Mouse (Mus musculus) adrenal gland (tissue): ENCODE results near the gene Fads6.

Experiments
- intact Hi-C: fragments of 180-260 bp; cut with DNase I; formaldehyde crosslinking; loops from one replicate; pipeline ENCODE4 v1.15.1; 2025

The Fads6 gene

DNA sequence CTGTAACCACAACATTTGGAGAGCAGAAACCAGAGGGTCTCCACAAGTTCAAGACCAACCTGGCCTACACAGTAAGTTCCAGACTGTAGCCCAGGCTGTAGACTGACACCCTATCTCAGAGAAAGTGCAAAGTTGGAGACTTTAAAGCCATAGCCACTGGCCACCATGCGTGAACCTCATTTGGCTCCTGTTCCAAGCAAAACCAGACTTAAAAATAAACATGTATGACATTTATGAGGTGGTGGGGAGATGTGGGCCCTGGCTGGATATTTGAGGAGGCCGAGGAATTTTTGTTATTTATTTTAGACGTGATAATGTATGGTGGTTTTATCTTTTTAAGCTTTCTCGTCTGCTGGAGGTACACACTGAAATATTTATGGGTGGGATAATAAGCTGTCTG lies 38.3 kb downstream of the Fads6 start:
- intact Hi-C loops: no loop called here

DNA sequence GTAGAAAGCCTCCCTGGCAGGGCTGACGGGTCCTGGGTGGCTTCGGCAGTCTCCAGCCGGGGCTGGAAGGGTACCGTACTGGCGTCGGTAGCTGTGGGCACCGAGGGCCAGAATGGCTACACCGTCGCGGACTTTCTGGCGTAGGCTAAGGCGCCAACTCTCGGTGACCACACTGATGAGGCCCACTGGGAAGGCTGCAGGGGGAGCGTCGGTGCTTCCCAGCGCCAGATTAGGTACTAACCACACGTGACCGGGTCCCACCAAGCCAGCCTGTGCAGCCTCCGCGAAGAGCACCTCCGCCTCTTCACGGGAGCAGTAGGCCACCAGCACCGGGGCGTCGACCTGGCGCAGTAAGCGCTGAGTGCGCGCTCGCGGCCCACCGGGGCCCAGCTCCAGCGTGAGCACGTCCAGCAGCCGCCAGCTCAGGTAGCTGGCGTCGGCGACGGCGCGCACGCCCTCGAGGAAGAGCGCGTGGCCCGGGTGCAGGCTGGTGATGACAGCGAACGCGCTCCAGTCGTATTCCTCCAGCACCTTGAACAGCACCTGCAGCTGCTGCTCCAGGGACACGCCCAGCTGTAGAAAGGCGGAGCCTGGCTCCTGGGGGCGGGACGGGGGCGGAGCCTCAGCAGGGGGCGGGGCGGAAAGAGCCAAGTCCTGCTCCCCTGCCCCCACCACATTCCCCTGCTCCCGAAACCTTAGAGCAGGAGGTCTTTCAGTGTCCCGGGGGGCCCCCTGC lies 39.5 kb downstream of the Fads6 start:
- intact Hi-C loops: no loop called here

DNA sequence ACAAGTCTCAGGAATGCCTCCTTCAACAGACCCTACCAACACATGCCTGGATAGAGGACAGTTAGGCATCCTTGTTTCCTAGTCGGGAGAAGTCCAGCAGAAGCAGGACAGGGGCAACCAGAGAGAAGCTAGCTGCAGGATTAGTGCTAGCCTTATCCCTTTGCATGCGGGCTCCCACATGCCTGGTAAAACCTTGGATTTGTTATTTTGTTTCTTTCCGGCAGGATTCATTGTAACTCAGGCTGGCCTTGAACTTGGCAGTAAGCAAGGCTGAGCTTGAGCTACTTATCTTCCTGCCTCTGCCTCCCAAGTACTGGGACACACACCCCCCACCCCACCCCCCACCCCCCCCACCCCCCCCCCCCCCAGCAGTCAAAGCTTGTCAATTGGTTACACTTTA lies 46.2 kb downstream of the Fads6 start:
- intact Hi-C loops: no loop called here

DNA sequence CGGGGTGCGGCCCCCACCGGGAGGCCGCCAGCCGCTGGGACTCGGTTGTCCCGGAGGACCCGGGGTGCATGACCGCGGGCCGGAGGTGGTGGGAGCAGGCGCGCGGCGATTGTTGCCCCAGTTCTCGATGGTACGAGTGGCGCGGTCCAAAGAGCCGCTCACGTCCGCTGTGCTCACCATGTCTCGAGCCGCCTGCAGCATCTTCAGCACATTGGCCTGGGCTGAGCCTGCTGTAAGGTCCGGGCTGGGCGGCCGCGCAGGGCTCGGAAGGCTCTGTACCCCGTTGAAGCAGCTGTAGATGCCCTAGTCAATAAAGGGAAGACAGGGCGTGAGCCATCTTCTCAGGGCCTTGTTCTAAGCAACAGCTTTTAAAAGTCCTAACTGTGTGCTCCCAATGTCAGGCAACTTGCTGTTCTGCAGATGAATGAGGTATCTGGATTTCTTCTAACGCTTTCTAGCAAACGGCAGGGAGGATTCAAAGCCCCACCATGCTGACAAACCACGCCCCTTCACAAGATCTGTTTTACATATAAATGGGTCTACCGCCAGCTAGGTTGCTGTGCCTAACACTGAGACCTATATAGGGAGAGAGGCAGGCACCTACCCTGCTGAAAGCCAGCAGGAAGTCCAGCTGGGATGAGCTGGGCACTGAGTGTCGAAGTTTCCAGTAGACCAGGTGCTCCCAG lies 46.9 kb downstream of the Fads6 start:
- intact Hi-C loops: no loop called here

DNA sequence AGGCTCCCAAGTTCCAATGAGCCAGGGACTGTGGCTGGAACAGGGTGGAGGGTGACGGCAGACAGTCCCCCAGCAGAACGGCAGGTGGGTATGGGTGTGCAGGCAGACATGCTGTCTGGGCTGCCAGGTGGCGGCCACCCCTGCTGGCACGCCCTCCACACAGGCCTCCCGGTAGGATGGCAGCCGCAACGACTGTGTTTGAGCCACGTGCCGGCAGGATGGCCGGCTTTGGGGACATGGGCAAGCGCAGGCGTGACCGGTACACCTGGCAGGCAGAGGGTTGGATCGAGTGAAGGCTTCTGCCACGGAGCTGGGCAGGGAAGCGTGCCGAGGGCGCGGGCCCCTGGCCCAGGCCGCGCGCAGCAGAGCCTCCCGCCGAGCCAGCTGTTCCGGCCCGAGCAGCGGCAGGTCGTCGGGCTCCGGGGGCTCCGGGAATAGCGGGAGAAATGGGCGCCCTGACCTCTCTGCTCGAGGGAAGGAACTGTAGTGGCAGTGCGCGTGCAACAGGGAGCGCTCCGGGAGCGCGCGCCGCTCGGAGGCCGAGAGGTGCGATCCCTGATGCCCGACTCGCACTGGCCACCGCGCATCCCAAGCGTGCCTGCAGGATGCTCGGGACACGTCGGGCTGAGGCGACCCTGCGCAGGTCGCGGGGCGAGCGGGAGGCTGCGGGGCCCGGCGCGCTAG lies 47.6 kb downstream of the Fads6 start:
- intact Hi-C loops: no loop called here

DNA sequence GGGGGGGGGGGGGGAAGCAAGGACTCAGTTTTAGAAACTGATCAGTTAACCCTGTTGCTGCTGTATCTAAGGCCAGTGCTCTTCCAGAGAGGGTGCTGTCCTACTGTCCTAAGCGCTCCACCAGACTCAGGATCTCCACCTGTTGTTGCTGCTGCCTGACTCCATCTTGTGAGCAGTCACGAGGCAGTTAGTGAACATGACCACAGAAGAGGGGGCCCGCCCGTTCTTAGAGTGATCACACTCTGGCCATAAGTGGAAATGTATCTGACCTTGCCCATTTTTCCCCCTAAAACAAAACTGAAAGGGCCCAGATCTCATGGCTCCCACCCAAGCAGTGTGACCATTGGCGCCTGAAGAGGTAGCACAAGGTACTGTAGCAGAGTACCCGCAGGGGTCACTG lies 49.5 kb downstream of the Fads6 start:
- intact Hi-C loops: no loop called here

DNA sequence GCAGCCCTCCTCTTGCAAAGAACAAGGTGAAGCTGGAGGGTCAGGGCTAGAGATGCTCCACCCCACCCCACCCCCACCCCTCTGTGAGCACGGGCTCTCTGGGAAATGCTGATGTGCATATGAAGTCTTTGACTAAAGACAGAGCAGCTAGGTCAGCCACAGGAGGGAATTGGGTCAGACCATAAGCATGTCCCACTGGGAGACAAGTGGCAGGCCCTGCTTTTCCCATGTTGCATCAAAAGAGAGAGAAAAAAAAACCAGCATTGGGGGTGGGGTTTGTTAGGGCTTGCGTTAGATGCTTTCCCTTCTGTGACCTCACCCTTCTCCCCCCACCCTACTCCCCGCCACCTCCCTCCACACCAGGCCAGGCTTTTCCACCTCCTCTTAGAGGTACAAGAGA lies 50.2 kb downstream of the Fads6 start:
- intact Hi-C loops: no loop called here

DNA sequence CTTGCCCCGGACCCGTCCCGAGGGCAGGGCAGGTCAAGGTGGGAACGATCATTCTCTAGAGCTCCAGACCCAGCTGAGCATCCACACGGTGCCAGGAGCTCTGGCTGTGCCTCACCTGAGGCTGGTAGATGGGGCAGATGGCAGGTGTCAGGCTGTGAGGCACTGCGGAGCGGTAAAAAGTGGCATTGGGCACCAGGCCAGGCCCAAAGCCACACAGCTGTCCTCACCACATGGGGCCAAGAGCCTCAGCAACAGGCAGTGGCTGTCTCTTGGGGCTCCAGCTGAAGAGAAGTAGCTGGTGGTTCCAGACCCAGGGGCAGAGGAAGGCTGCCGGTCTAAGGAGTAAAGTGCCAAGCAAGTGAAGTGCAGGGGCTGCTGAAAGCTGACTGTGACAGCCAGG lies 51.1 kb downstream of the Fads6 start:
- intact Hi-C loops: no loop called here

DNA sequence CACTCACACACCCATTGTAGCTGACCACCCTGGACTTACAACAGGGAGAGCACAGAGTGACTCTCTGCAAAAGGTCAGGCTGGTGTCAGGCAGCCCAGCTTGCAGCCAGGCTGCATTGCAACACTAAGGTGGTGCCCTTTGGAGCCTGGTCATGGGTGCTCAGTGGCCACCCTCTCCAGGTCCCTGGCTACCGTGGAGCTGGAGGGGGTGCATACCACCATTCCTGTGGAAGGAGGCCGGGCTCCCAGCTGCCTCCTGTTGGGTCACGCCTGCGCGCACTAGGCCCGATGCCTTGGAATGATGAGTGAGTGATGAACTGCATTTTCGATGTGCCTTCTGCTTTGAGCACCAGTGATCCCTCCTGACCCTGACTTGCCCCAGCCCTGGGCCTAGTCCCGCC lies 52.6 kb downstream of the Fads6 start:
- intact Hi-C loops: no loop called here

DNA sequence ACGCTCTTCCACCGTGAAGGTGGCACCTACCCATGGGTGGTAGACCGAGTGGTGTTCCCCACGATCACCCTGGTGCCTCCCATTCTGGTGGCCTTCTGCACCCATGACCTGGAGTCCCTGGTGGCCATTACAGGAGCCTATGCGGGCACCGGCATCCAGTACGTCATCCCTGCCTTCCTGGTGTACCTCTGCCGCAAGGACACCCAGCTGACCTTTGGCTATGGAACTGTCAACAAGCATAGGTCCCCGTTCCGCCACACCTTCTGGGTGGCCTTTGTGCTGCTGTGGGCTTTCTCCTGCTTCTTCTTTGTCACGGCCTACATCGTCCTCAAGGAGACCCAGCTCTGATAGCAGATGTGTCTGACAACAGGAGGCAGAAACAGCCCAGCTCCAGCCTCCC lies 53.7 kb downstream of the Fads6 start:
- intact Hi-C loops: no loop called here

DNA sequence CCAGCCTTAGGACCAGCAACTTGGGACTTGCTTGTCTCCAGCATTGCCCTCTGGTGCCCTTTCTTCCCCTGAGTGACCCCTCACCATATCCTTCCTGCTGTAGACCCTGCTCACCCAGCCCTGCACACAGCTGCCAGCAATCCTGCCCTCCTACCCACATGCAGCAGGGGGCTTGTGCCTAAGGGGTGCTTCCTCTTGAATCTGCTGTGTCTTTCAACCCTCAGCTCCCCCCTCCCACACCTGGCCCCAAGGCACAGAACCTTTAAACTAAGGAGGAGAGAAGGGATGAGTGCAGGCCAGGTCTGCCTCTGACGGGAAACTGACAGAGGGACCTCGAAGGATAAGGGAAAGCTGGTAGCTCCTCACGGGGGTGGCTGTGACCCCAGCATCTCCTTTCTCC lies 54.7 kb downstream of the Fads6 start:
- intact Hi-C loops: no loop called here

DNA sequence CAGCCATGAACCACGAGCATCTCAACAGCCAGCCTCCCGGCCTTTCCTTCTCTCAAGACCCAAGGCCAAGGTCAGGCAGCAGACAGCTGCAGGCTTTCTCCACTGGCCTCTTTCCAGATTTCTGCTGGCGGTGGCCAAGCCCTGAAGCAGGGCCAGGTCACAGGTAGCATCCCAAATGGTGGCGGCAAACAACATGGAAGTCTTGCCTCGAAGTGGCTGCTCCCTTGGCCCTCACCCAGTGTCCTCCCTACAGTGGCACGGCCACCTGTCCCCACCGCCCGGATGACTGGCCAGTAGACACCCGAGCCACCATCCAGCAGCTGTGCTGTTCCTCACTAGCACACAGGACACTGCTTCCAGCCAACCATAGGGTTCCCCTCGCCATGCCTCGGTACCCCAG lies 56.1 kb downstream of the Fads6 start:
- intact Hi-C loops: no loop called here

DNA sequence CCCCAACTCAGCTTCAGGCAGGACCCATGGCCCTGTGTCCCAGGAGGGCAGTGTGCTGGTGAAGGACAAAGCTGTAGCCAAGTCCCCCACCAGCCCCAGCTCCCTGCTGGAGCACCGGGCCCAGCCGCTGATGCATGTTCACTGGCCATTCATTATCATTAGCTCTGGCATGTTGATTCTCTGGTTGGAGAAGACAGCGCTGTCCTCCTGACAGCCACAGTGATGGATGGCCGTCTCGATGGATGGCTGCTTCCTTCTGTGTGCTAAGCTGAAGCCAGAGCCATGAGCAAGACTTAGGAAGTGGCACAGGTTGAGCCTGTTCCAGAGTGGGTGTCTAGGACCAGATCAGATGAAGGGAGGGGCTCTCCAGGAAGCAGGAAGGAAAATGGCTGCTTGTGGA lies 60.9 kb downstream of the Fads6 start:
- intact Hi-C loops: no loop called here

DNA sequence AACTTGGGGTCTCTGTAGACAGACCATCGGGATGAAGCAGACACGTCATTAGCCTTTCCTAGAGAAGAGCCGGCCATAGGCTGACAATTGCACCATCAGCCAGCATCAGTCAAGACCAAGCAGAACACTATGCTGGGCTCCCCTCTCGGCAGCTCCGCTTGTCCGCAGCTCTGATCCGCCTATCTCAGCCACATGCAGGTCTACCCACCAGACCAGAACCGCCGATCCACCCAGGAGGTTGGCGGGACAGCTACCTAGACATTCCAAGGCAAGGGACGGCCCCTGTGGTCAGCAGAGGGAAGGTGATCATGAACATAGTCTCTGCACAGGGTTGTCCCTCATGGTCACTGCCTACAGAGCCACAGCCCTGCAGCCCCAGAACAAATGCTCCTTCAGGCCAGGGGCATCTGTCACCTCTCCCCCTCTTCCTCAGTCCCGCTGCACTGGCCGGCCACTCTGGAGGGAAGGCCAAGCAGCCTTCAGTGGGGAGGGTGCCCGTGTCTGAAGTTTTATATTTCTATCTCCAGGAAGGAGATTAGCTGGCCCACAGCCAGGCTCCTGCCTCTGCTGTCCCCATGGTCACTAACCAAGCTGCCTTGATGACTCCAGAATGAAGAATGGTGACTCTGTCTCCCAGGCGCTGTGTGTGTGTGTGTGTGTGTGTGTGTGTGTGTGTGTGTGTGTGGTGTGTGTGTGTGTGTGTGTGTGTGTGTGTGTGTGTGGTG lies 63.0 kb downstream of the Fads6 start:
- intact Hi-C loops: no loop called here

DNA sequence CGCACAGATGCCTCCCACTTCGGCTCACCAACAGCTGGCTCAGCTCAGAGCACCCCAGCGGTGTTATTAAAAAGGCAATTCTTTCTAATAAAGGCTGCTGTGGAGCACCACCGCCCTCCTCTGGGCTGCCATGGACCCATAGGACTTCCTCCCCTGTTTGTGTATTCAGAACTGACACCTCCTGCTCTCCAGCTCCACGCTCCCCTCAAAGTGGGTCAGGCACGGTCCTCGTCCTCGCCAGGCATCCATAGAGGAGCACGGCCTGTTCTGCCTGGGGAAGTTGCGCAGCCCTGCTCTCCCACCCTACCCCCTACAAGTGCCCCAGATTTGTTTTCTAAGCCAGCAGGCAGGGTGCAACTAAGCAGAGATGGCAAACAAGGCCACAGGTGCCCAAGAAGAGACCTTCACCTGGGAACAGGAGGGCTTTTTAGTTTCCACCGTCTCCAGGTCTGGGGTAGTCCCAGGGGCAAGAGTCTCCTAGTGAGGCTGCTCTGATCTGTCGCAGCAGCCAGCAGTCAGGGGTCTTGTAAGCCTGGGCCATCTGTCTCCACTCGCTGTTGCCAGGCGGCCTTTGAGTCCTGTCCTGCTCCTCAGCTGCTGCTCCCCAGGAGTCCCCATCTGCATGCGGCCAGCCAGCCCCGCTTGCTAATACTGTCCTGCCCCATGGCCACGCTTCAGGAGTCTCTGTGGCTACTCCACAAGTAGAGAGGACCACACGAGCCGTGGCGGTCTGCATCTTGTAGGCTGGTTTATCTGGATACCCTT lies 63.8 kb downstream of the Fads6 start:
- intact Hi-C loops: no loop called here

DNA sequence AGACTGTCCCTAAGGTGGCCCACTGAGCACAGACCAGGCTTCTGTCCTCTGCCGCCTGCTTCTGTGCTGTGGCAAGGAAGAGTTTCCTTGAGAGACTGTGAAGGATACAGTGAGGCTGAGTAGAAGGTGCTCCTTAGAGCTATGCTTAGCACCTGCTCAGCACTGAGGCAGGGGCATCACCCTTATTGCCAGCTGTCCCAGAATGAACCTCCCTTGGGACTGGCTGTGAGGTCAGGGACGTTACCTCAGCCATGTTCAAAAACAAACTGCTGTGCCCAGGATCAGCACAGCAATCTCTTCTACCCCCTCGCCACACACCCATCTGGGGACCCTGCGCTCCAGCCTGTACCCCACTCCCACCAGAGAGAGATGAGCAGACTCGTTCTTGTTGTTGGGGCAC lies 64.6 kb downstream of the Fads6 start:
- intact Hi-C loops: no loop called here

DNA sequence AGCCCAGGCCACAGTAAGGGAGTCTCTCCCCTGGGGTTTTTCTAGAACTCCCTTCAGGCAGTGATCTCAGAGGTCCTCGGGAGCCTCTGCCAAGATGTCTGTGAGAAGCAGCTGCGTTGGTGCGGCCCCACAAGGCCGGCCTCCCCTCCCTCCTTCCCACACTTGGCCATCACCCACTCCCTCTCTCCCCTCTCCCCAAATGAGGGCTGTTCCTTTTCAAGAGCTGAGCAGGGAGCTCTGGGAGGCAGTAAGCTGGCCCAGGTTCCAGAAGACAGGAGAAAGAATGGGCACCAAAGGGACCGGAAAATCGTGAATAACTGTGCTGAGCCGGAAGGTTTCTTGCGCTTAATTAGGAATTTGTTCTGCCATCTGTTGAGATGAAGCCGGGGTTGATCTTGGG lies 65.5 kb downstream of the Fads6 start:
- intact Hi-C loops: no loop called here

DNA sequence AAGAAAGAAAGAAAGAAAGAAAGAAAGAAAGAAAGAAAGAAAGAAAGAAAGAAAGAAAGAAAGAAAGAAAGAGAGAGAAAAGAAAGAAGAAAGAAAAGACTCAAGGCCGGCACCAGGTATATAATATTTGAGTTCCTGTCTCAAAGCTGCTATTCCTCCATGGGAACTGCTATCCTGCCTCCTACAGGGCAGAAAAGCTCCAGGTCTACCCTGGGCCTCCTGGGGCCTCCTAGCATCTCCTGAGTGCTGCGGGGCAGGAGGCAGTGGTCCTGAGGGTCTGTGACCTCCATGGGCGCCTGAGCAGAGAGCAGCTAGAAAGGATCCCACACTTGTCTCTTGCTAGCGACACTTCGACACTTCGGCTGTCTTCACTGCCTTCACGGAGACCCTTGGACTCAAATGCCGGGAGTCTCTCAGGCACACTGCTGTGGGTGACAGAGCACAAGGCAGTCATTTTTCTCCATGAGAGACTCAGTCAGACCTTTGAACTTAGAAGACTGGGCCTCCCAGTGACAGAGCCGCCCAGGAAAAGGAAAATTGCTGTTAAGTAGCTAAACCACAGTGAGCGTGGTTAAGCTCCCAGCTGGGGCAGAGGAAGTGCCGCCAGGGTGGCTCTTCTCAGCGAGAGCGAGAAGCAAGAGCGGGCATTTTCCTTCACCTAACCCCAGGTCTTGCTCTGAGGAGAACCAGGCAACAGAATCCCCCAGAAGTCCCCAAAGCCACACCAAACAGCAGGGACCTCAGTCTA lies 66.1 kb downstream of the Fads6 start:
- intact Hi-C loops: no loop called here
